Mouse (Mus musculus): ENCODE data around the gene Zbtb49. TPM values are rescaled to one million over a fixed set of nuclear protein-coding genes. Genes with fewer than 3 reads are reported as not detected.

The Zbtb49 gene
- polyA plus RNA-seq, 1 experiment from 2014 or later: 12.9 TPM

- Histone ChIP-seq H3K4me1 (no peaks in the 10 kb centered on the region), H3K9ac (no peak overlapping the region), H3K27me3 (no peaks in the 10 kb centered on the region), H3K9me3 (no peaks in the 10 kb centered on the region), H3K27ac (no peak overlapping the region), H3K4me3 (no peak overlapping the region), H3K36me3 (peaks cover 46% of the 10 kb centered on the region), H3K4me2 (no peak overlapping the region)
- no peak for ATAC-seq (ENCODE audit: insufficient number of reproducible peaks, low FRiP score, low TSS enrichment, low read depth)
- 98% methylated on average over 2 of the region's 2 CpGs for WGBS
Observed at GRCm38 (mm10) chr5:38236627-38237026, 16.4 kb upstream of the Zbtb49 start.

- Histone ChIP-seq H3K27ac (no peak overlapping the region), H3K9ac (no peak overlapping the region), H3K4me1 (no peaks in the 10 kb centered on the region), H3K27me3 (no peaks in the 10 kb centered on the region), H3K4me2 (no peak overlapping the region), H3K9me3 (no peaks in the 10 kb centered on the region), H3K4me3 (no peak overlapping the region), H3K36me3 (peaks cover 58% of the 10 kb centered on the region)
- 67% methylated on average over 4 of the region's 4 CpGs for WGBS
- no peak for ATAC-seq (ENCODE audit: insufficient number of reproducible peaks, low FRiP score, low TSS enrichment, low read depth)
Observed at GRCm38 (mm10) chr5:38235422-38235821, 15.2 kb upstream of the Zbtb49 start.

- H3K9ac ChIP-seq: peak overlapping the region; percentile 83
- peak overlapping the region; percentile 85 for H3K27ac ChIP-seq
- H3K36me3 ChIP-seq: peaks cover 30% of the 10 kb centered on the region
- H3K4me3 ChIP-seq: peak overlapping the region; percentile 95
- no peaks in the 10 kb centered on the region for H3K27me3 ChIP-seq
- H3K9me3 ChIP-seq: no peaks in the 10 kb centered on the region
- peaks cover 20% of the 10 kb centered on the region for H3K4me1 ChIP-seq
- WGBS: under 1% methylated on average over 35 of the region's 35 CpGs
- peak overlapping the region; percentile 83 for H3K4me2 ChIP-seq
- peak; percentile 59 for ATAC-seq (ENCODE audit: insufficient number of reproducible peaks, low FRiP score, low TSS enrichment, low read depth)
Observed at GRCm38 (mm10) chr5:38219771-38220307, 418 bp downstream of the Zbtb49 start.

GRCm38 (mm10) chr5:38213009-38213408 is 7.2 kb downstream of the Zbtb49 start:
- peaks cover 80% of the 10 kb centered on the region for H3K36me3 ChIP-seq
- no peak overlapping the region for H3K4me3 ChIP-seq
- no peak overlapping the region for H3K4me2 ChIP-seq
- ATAC-seq (ENCODE audit: insufficient number of reproducible peaks, low FRiP score, low TSS enrichment, low read depth): no peak
- no peak overlapping the region for H3K27ac ChIP-seq
- 68% methylated on average over 6 of the region's 6 CpGs for WGBS
- no peaks in the 10 kb centered on the region for H3K27me3 ChIP-seq
- no peaks in the 10 kb centered on the region for H3K9me3 ChIP-seq
- H3K4me1 ChIP-seq: no peaks in the 10 kb centered on the region
- no peak overlapping the region for H3K9ac ChIP-seq

GRCm38 (mm10) chr5:38211691-38212090 is 8.6 kb downstream of the Zbtb49 start:
- H3K9ac ChIP-seq: no peak overlapping the region
- H3K4me2 ChIP-seq: no peak overlapping the region
- H3K36me3 ChIP-seq: peaks cover 85% of the 10 kb centered on the region
- no peak for ATAC-seq (ENCODE audit: insufficient number of reproducible peaks, low FRiP score, low TSS enrichment, low read depth)
- no peaks in the 10 kb centered on the region for H3K9me3 ChIP-seq
- H3K4me3 ChIP-seq: no peak overlapping the region
- no peaks in the 10 kb centered on the region for H3K27me3 ChIP-seq
- H3K4me1 ChIP-seq: no peaks in the 10 kb centered on the region
- no peak overlapping the region for H3K27ac ChIP-seq
- WGBS: 86% methylated on average over 8 of the region's 8 CpGs

- WGBS: 65% methylated on average over 8 of the region's 8 CpGs
- H3K27ac ChIP-seq: no peak overlapping the region
- H3K4me1 ChIP-seq: no peaks in the 10 kb centered on the region
- no peak overlapping the region for H3K4me3 ChIP-seq
- no peak overlapping the region for H3K9ac ChIP-seq
- peaks cover 85% of the 10 kb centered on the region for H3K36me3 ChIP-seq
- ATAC-seq (ENCODE audit: insufficient number of reproducible peaks, low FRiP score, low TSS enrichment, low read depth): no peak
- no peaks in the 10 kb centered on the region for H3K27me3 ChIP-seq
- no peak overlapping the region for H3K4me2 ChIP-seq
- no peaks in the 10 kb centered on the region for H3K9me3 ChIP-seq
Observed at GRCm38 (mm10) chr5:38208985-38209384, 11.3 kb downstream of the Zbtb49 start.

GRCm38 (mm10) chr5:38205303-38205726 is 14.9 kb downstream of the Zbtb49 start:
- Histone ChIP-seq H3K9ac (no peak overlapping the region), H3K27ac (no peak overlapping the region), H3K36me3 (peaks cover 88% of the 10 kb centered on the region), H3K9me3 (no peaks in the 10 kb centered on the region), H3K4me2 (no peak overlapping the region), H3K4me3 (no peak overlapping the region), H3K27me3 (no peaks in the 10 kb centered on the region), H3K4me1 (no peaks in the 10 kb centered on the region)
- 89% methylated on average over 7 of the region's 7 CpGs for WGBS
- ATAC-seq (ENCODE audit: insufficient number of reproducible peaks, low FRiP score, low TSS enrichment, low read depth): no peak

- WGBS: 93% methylated on average over 2 of the region's 2 CpGs
- Histone ChIP-seq H3K9me3 (no peaks in the 10 kb centered on the region), H3K4me2 (no peak overlapping the region), H3K9ac (no peak overlapping the region), H3K4me3 (no peak overlapping the region), H3K27me3 (no peaks in the 10 kb centered on the region), H3K4me1 (no peaks in the 10 kb centered on the region), H3K36me3 (peaks cover 53% of the 10 kb centered on the region), H3K27ac (no peak overlapping the region)
- no peak for ATAC-seq (ENCODE audit: insufficient number of reproducible peaks, low FRiP score, low TSS enrichment, low read depth)
Observed at GRCm38 (mm10) chr5:38199686-38200085, 20.6 kb downstream of the Zbtb49 start.

GRCm38 (mm10) chr5:38197482-38197823 is 22.8 kb downstream of the Zbtb49 start:
- Histone ChIP-seq H3K36me3 (peaks cover 31% of the 10 kb centered on the region), H3K27ac (no peak overlapping the region), H3K27me3 (no peaks in the 10 kb centered on the region), H3K9me3 (no peaks in the 10 kb centered on the region), H3K4me2 (no peak overlapping the region), H3K4me1 (no peaks in the 10 kb centered on the region), H3K9ac (no peak overlapping the region), H3K4me3 (no peak overlapping the region)
- WGBS: 15% methylated on average over 7 of the region's 7 CpGs
- no peak for ATAC-seq (ENCODE audit: insufficient number of reproducible peaks, low FRiP score, low TSS enrichment, low read depth)

GRCm38 (mm10) chr5:38196821-38197481 is 23.3 kb downstream of the Zbtb49 start:
- no peak overlapping the region for H3K4me3 ChIP-seq
- ATAC-seq (ENCODE audit: insufficient number of reproducible peaks, low FRiP score, low TSS enrichment, low read depth): no peak
- 65% methylated on average over 5 of the region's 5 CpGs for WGBS
- H3K9ac ChIP-seq: no peak overlapping the region
- H3K27ac ChIP-seq: no peak overlapping the region
- H3K27me3 ChIP-seq: no peaks in the 10 kb centered on the region
- peaks cover 26% of the 10 kb centered on the region for H3K36me3 ChIP-seq
- H3K9me3 ChIP-seq: no peaks in the 10 kb centered on the region
- no peak overlapping the region for H3K4me2 ChIP-seq
- H3K4me1 ChIP-seq: no peaks in the 10 kb centered on the region

- Histone ChIP-seq H3K4me2 (no peak overlapping the region), H3K4me3 (no peak overlapping the region), H3K36me3 (peaks cover 16% of the 10 kb centered on the region), H3K27ac (no peak overlapping the region), H3K27me3 (no peaks in the 10 kb centered on the region), H3K4me1 (no peaks in the 10 kb centered on the region), H3K9me3 (no peaks in the 10 kb centered on the region), H3K9ac (no peak overlapping the region)
- no peak for ATAC-seq (ENCODE audit: insufficient number of reproducible peaks, low FRiP score, low TSS enrichment, low read depth)
Observed at GRCm38 (mm10) chr5:38195941-38196340, 24.3 kb downstream of the Zbtb49 start.

- Histone ChIP-seq H3K9me3 (no peaks in the 10 kb centered on the region), H3K36me3 (peaks cover 8% of the 10 kb centered on the region), H3K27ac (no peak overlapping the region), H3K27me3 (no peaks in the 10 kb centered on the region), H3K9ac (no peak overlapping the region), H3K4me3 (no peak overlapping the region), H3K4me2 (no peak overlapping the region), H3K4me1 (no peaks in the 10 kb centered on the region)
- WGBS: 64% methylated on average over 2 of the region's 2 CpGs
- ATAC-seq (ENCODE audit: insufficient number of reproducible peaks, low FRiP score, low TSS enrichment, low read depth): no peak
Observed at GRCm38 (mm10) chr5:38194946-38195345, 25.3 kb downstream of the Zbtb49 start.

GRCm38 (mm10) chr5:38190907-38191306 is 29.4 kb downstream of the Zbtb49 start:
- Histone ChIP-seq H3K4me1 (no peaks in the 10 kb centered on the region), H3K27ac (no peak overlapping the region), H3K9ac (no peak overlapping the region), H3K36me3 (no peaks in the 10 kb centered on the region), H3K4me3 (no peak overlapping the region), H3K9me3 (no peaks in the 10 kb centered on the region), H3K4me2 (no peak overlapping the region), H3K27me3 (no peaks in the 10 kb centered on the region)
- no peak for ATAC-seq (ENCODE audit: insufficient number of reproducible peaks, low FRiP score, low TSS enrichment, low read depth)
- 81% methylated on average over 3 of the region's 3 CpGs for WGBS

Measured in limb, embryonic 15.5 days (tissue).